Mouse (Mus musculus): ENCODE results near the gene Ube2q2.

- TF ChIP-seq CTCF (IDR thresholded peaks at IDR 0.05) = no peak
- no peak for TF ChIP-seq EP300 (IDR thresholded peaks at IDR 0.05)
These were observed 63.0 kb downstream of the Ube2q2 start for GRCm38 (mm10) chr9:55211611-55212010.

Data from lung, postnatal 0 days (tissue).